Mouse (Mus musculus) midbrain, embryonic 10.5 days (tissue): ENCODE results near the gene Git2. TPM values are rescaled to one million over a fixed set of nuclear protein-coding genes. Genes with fewer than 3 reads are reported as not detected.
A peak's percentile ranks its signal among the peaks of the same experiment; 100 is the strongest.

Experiments used
- DNase-seq: peaks from one replicate; pipeline ENCODE4 v3.0.0-alpha.2; 2017; ENCODE audit warnings: low spot score
- H3K27ac ChIP-seq: fragments of 300-500 bp; sonication (generic); replicated peaks from 2 replicates; pipeline ENCODE4 v1.5.1; 2016; ENCODE audit warnings: mild to moderate bottlenecking
- H3K27me3 ChIP-seq: fragments of 300-500 bp; sonication (generic); 2 replicates; pipeline ENCODE4 v1.6.1; 2016; ENCODE audit warnings: low read depth, mild to moderate bottlenecking; ENCODE audit not compliant: poor library complexity, severe bottlenecking
- H3K36me3 ChIP-seq: fragments of 300-500 bp; sonication (generic); 2 replicates; pipeline ENCODE4 v1.6.1; 2016; ENCODE audit warnings: mild to moderate bottlenecking, moderate library complexity
- H3K4me1 ChIP-seq: fragments of 300-500 bp; sonication (generic); 2 replicates; pipeline ENCODE4 v1.6.1; 2016
- H3K4me3 ChIP-seq: fragments of 300-500 bp; sonication (generic); 2 replicates; pipeline ENCODE4 v1.5.1; 2016; ENCODE audit warnings: mild to moderate bottlenecking, moderate library complexity
- H3K9me3 ChIP-seq: fragments of 300-500 bp; sonication (generic); replicated peaks from 2 replicates; pipeline ENCODE4 v1.6.1; 2016; ENCODE audit warnings: mild to moderate bottlenecking
- WGBS: fragments of 180-500 bp; shearing (Covaris S2); methylation state at CpG from one replicate; pipeline ENCODE4 v1.1.7; 2016; 5-methylcytosine and 5-hydroxymethylcytosine counted together
- polyA plus RNA-seq: library from polyadenylated mRNA; unstranded; fragments of >200 nt; fragmentation: Nextera tagmentation; extraction: Ambion mirVana; gene quantifications from 2 replicates; pipeline ENCODE4 v1.2.1, GENCODE M21; 2016

Git2 gene
- polyA plus RNA-seq, 1 experiment from 2014 or later = 34.4 TPM

GRCm38 (mm10) chr5:114699015-114699414, 76.3 kb downstream of the Git2 start:
- Histone ChIP-seq H3K27me3 (no peaks in the 10 kb centered on the region), H3K4me3 (no peak overlapping the region), H3K27ac (no peak overlapping the region), H3K9me3 (no peaks in the 10 kb centered on the region), H3K4me1 (no peaks in the 10 kb centered on the region), H3K36me3 (no peaks in the 10 kb centered on the region)
- 82% methylated on average over 7 of the region's 7 CpGs for WGBS
- no peak for DNase-seq

DNA sequence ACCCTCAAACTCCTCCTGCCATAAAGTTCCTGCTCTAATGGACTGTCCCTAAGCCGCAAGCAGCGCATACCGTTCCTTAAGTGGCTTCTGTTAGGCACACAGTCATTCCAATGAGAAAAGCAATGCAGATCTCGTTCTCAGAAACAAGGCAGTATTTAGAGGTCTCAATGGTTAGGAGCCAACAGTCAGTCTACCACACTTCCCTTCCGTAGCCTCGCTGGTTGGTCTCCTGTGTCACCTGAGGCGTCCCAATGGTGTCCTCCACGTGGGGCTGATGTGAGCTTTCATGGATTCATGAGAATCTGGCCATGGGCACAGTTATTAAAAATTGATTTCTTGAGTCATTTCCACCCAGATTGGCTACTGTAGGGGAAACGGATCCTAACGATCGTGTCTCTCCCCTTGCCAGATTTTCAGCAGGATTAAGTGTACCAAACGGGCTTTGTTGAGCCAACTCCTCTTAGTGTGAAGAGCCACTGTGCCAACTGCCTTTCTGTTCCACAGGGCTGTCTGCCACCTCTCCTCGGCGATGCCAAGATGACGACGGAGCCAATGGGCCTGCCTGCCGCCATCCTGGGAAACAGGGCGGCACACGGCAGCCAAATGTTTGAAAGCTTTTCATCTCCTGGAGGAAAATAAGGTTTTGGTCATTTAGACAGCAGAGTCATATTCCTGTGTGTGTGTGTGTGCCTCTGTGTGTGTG, 77.1 kb downstream of the Git2 start:
- H3K27me3 ChIP-seq = no peaks in the 10 kb centered on the region
- WGBS = 92% methylated on average over 19 of the region's 19 CpGs
- H3K9me3 ChIP-seq = no peaks in the 10 kb centered on the region
- H3K4me1 ChIP-seq = no peaks in the 10 kb centered on the region
- no peak overlapping the region for H3K4me3 ChIP-seq
- no peaks in the 10 kb centered on the region for H3K36me3 ChIP-seq
- DNase-seq = no peak
- no peak overlapping the region for H3K27ac ChIP-seq

- no peaks in the 10 kb centered on the region for H3K4me1 ChIP-seq
- no peak overlapping the region for H3K4me3 ChIP-seq
- no peak for DNase-seq
- WGBS = 86% methylated on average over 17 of the region's 17 CpGs
- no peaks in the 10 kb centered on the region for H3K27me3 ChIP-seq
- H3K9me3 ChIP-seq = no peaks in the 10 kb centered on the region
- no peaks in the 10 kb centered on the region for H3K36me3 ChIP-seq
- H3K27ac ChIP-seq = no peak overlapping the region
These were observed 78.4 kb downstream of the Git2 start for GRCm38 (mm10) chr5:114696939-114697338.

- H3K9me3 ChIP-seq = no peaks in the 10 kb centered on the region
- no peak for DNase-seq
- no peak overlapping the region for H3K27ac ChIP-seq
- H3K4me3 ChIP-seq = no peak overlapping the region
- H3K36me3 ChIP-seq = no peaks in the 10 kb centered on the region
- H3K4me1 ChIP-seq = peaks cover 6% of the 10 kb centered on the region
- WGBS = 79% methylated on average over 5 of the region's 5 CpGs
- H3K27me3 ChIP-seq = no peaks in the 10 kb centered on the region
These were observed 79.5 kb downstream of the Git2 start for GRCm38 (mm10) chr5:114695775-114696174.

- WGBS = 4% methylated on average over 75 of the region's 75 CpGs
- H3K27ac ChIP-seq = peak within 1 kb of the TSS; percentile 87
- H3K4me1 ChIP-seq = peaks cover 38% of the 10 kb centered on the region
- H3K9me3 ChIP-seq = no peaks in the 10 kb centered on the region
- no peaks in the 10 kb centered on the region for H3K36me3 ChIP-seq
- peak within 1 kb of the TSS; percentile 88 for H3K4me3 ChIP-seq
- peaks cover 7% of the 10 kb centered on the region; the same call in 1 of the 2 replicates for H3K27me3 ChIP-seq
- peak; percentile 90 for DNase-seq
These were observed 84.4 kb downstream of the Git2 start, which contains the start of gene Gltp for GRCm38 (mm10) chr5:114690633-114691567. Gltp (minus strand) TSS chr5:114690984.

- Histone ChIP-seq H3K4me1 (peaks cover 38% of the 10 kb centered on the region), H3K36me3 (no peaks in the 10 kb centered on the region), H3K27me3 (peaks cover 7% of the 10 kb centered on the region; the same call in 1 of the 2 replicates), H3K9me3 (no peaks in the 10 kb centered on the region), H3K27ac (peak overlapping the region; percentile 87), H3K4me3 (peak overlapping the region; percentile 88)
- 21% methylated on average over 16 of the region's 16 CpGs for WGBS
- DNase-seq = no peak
These were observed 85.5 kb downstream of the Git2 start for GRCm38 (mm10) chr5:114689700-114690366.

GRCm38 (mm10) chr5:114688703-114689102, 86.6 kb downstream of the Git2 start:
- WGBS = 91% methylated on average over 13 of the region's 13 CpGs
- no peaks in the 10 kb centered on the region for H3K36me3 ChIP-seq

DNA sequence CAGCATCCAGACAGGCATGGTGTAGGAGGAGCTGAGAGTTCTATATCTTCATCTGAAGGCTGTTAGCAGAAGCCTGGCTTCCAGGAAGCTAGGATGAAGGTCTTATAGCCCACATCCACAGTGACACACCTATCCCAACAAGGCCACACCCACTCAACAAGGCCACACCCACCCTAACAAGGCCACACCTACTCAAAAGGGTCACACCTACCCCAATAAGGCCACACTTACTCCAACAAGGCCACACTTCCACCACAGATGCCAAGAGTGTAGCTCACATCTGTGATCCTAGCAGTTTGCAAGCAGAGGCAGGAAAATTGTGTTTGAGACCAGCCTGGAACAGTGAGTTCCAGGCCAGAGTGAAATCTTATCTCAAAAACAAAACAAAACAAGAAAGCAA, 87.4 kb downstream of the Git2 start:
- Histone ChIP-seq H3K36me3 (no peaks in the 10 kb centered on the region), H3K27ac (no peak overlapping the region), H3K4me3 (no peak overlapping the region), H3K27me3 (peaks cover 7% of the 10 kb centered on the region; the same call in 1 of the 2 replicates), H3K9me3 (no peaks in the 10 kb centered on the region), H3K4me1 (peaks cover 53% of the 10 kb centered on the region)
- no peak for DNase-seq

More at GRCm38 (mm10) chr5:114688703-114689102, 86.6 kb downstream of the Git2 start:
- no peak for DNase-seq
- Histone ChIP-seq H3K4me1 (peaks cover 48% of the 10 kb centered on the region), H3K9me3 (no peaks in the 10 kb centered on the region), H3K27me3 (peaks cover 7% of the 10 kb centered on the region; the same call in 1 of the 2 replicates), H3K27ac (no peak overlapping the region), H3K4me3 (no peak overlapping the region)

DNA sequence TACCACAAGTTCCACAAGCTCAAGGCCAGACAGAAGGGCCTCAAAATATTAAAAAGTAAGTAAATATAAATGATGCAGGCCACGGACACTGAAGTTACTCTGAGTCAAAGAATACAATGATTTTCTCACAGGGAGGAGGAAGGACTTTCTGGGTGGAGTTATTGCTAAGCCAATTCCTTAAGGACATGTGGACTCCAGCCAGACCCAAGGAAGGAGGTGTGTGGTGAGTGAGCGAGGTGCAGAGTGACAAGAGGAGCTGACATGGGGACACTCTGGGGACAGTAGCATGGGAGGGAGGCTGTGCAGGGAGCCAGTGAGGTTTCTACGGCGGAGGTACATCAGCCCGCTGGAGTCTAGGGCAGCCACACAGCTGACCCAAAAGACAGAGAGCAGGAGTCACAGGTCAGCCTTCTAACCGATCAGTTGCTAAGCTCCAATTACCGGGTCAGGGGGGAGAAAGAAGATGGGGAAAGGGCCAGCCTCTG, 88.5 kb downstream of the Git2 start:
- H3K27me3 ChIP-seq = peaks cover 7% of the 10 kb centered on the region; the same call in 1 of the 2 replicates
- no peaks in the 10 kb centered on the region for H3K36me3 ChIP-seq
- H3K4me3 ChIP-seq = no peak overlapping the region
- DNase-seq = no peak
- WGBS = 71% methylated on average over 7 of the region's 7 CpGs
- H3K4me1 ChIP-seq = peaks cover 57% of the 10 kb centered on the region
- H3K9me3 ChIP-seq = no peaks in the 10 kb centered on the region
- H3K27ac ChIP-seq = no peak overlapping the region

DNA sequence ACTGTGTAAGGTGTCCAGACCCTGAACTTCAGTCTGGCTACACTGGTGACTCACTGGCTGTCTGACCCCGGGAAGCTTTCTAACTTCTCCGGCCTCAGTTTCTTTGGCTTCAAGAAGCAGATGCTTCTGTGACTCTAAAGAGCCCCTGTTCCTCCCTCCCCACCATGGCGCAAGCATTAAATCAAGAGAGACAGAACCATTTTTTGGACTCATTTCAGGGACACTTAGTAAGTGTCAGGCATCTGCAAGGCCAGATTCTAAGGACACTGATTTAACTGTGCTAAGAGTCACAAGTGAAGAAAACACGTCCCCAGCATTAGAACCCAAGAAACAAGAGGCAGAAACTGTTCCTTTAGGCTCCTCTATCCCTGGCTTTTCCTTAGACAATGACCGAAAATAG, 89.3 kb downstream of the Git2 start:
- DNase-seq = no peak
- no peaks in the 10 kb centered on the region for H3K36me3 ChIP-seq
- H3K4me3 ChIP-seq = no peak overlapping the region
- 92% methylated on average over 5 of the region's 5 CpGs for WGBS
- peaks cover 7% of the 10 kb centered on the region; the same call in 1 of the 2 replicates for H3K27me3 ChIP-seq
- no peak overlapping the region for H3K27ac ChIP-seq
- peaks cover 54% of the 10 kb centered on the region for H3K4me1 ChIP-seq
- no peaks in the 10 kb centered on the region for H3K9me3 ChIP-seq

- DNase-seq = no peak
- H3K27me3 ChIP-seq = no peaks in the 10 kb centered on the region
- no peak overlapping the region for H3K4me3 ChIP-seq
- H3K4me1 ChIP-seq = peaks cover 37% of the 10 kb centered on the region
- no peaks in the 10 kb centered on the region for H3K9me3 ChIP-seq
- 87% methylated on average over 8 of the region's 8 CpGs for WGBS
- H3K36me3 ChIP-seq = peaks cover 13% of the 10 kb centered on the region
- peak overlapping the region; percentile 9; the same call in 1 of the 2 replicates for H3K27ac ChIP-seq
These were observed 93.6 kb downstream of the Git2 start for GRCm38 (mm10) chr5:114681717-114682116.

DNA sequence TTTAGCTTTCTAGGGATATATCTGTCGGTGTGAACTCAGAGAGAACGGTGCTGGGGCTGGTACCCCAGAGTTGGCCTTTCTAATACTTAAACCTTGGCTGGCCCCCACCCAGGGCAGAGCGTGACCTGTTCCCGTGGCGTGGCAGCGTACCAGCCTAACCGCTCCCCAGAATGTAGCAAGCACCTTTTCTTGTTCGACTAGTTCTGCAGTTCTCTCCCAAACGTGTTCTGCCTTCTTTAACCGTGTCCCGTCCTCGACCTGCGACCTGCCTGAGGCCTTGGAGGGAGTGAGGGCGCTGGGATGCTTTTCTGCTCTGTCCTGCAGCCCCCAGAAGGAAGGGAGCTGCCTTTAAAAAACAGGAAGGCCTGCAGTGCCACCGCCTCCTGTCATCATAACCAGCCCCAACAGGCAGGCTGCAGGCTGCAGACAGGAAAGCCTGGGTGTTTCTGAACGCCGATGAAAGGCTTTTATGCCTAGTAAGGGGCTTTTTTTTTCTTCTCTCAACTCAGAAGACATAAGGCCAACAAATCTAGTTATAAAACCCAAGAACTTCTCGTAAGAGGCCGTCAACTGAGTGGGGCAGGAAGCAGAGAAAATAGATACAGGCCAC, 94.5 kb downstream of the Git2 start:
- no peak for DNase-seq
- Histone ChIP-seq H3K9me3 (no peaks in the 10 kb centered on the region), H3K4me3 (no peak overlapping the region), H3K36me3 (peaks cover 23% of the 10 kb centered on the region), H3K27me3 (no peaks in the 10 kb centered on the region), H3K27ac (peak overlapping the region; percentile 61), H3K4me1 (peaks cover 37% of the 10 kb centered on the region)
- WGBS = 82% methylated on average over 19 of the region's 19 CpGs
